Mouse (Mus musculus) liver, embryonic 12.5 days (tissue): ENCODE data around the gene Igf1. TPM values are rescaled to one million over a fixed set of nuclear protein-coding genes. Genes with fewer than 3 reads are reported as not detected.

ENCODE experiments used
- ATAC-seq: fragments of 200-750 bp; cut with Nextera tagmentation; 2 replicates; pipeline ENCODE4 v1.8.0; 2017; ENCODE audit warnings: moderate number of reproducible peaks, mild to moderate bottlenecking, moderate library complexity
- H3K27ac ChIP-seq: fragments of 300-500 bp; sonication (generic); 2 replicates; pipeline ENCODE4 v1.5.1; 2016; ENCODE audit warnings: mild to moderate bottlenecking
- H3K27me3 ChIP-seq: fragments of 300-500 bp; sonication (generic); replicated peaks from 2 replicates; pipeline ENCODE4 v1.6.1; 2016; ENCODE audit warnings: mild to moderate bottlenecking, moderate library complexity
- H3K36me3 ChIP-seq: fragments of 300-500 bp; sonication (generic); 2 replicates; pipeline ENCODE4 v1.6.1; 2016; ENCODE audit warnings: mild to moderate bottlenecking, moderate library complexity
- H3K4me1 ChIP-seq: fragments of 300-500 bp; sonication (generic); 2 replicates; pipeline ENCODE4 v1.6.1; 2016
- H3K4me2 ChIP-seq: fragments of 300-500 bp; sonication (generic); 2 replicates; pipeline ENCODE4 v1.6.1; 2016; ENCODE audit warnings: mild to moderate bottlenecking, moderate library complexity
- H3K4me3 ChIP-seq: fragments of 300-500 bp; sonication (generic); 2 replicates; pipeline ENCODE4 v1.5.1; 2016; ENCODE audit warnings: mild to moderate bottlenecking, moderate library complexity
- H3K9ac ChIP-seq: fragments of 300-500 bp; sonication (generic); 2 replicates; pipeline ENCODE4 v1.6.1; 2016; ENCODE audit warnings: mild to moderate bottlenecking, moderate library complexity
- H3K9me3 ChIP-seq: fragments of 300-500 bp; sonication (generic); replicated peaks from 2 replicates; pipeline ENCODE4 v1.6.1; 2016; ENCODE audit warnings: mild to moderate bottlenecking, moderate library complexity
- WGBS: fragments of 180-500 bp; shearing (Covaris S2); methylation state at CpG from one replicate; pipeline ENCODE4 v1.1.7; 2016; ENCODE audit not compliant: insufficient replicate concordance; 5-methylcytosine and 5-hydroxymethylcytosine counted together
- polyA plus RNA-seq: library from polyadenylated mRNA; unstranded; fragments of >200 nt; fragmentation: Nextera tagmentation; extraction: Ambion mirVana; gene quantifications from 2 replicates; pipeline ENCODE4 v1.2.1, GENCODE M21; 2016

Igf1 gene
- 11.2 and 11.5 TPM in 2 replicates for polyA plus RNA-seq

DNA sequence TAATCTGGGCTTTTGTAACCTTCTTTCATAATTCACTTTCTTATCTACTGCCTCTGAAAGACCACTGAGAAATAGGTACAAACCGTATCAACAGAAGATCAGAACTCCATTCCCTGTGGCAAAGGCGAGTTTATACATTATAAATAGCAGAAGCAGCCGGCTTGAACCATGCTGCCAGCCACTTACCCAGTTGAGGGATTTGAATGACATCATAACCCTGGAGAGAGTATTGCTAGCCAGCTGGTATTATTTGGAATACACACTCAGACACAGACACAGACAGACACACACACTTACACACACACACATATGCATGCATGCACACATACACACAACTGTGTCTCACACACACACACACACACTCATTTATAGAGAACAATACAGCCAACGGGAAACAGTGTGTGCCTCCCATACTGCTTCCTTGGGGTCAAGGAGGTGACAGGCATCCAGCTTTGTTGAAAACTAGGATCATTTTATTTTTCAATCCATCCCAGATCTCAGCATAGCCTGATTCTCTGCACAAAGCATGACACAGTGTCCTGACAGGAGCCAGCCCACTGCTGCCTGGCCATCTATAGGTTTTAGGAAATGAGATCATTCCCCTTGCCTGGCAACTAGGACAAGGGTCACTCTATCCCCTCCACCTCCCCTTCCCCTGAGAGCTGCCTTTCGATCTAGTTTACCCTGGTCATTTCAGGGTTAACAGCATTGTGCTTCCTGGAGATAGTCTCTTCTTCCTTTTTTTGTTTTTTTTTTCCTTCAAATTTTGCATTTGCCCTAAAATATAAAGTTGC is at the start of gene Igf1:
TSS of gene Igf1 (plus strand) at position 253 of the 794 bp plus-strand sequence.
- 12% methylated on average over 5 of the region's 5 CpGs for WGBS
- Histone ChIP-seq H3K36me3 (no peaks in the 10 kb centered on the region), H3K27ac (no peak within 1 kb of the TSS), H3K4me1 (peaks cover 5% of the 10 kb centered on the region), H3K9ac (no peak within 1 kb of the TSS), H3K4me2 (peak within 1 kb of the TSS; percentile 50; the same call in 1 of the 2 replicates), H3K27me3 (peaks cover 56% of the 10 kb centered on the region), H3K4me3 (no peak within 1 kb of the TSS; the same call in 1 of the 2 replicates), H3K9me3 (no peaks in the 10 kb centered on the region)
- no peak; the same call in 1 of the 2 replicates for ATAC-seq

- ATAC-seq = no peak; the same call in 1 of the 2 replicates
- no peak overlapping the region for H3K4me2 ChIP-seq
- H3K9me3 ChIP-seq = no peaks in the 10 kb centered on the region
- H3K9ac ChIP-seq = no peak overlapping the region
- no peaks in the 10 kb centered on the region for H3K36me3 ChIP-seq
- no peak overlapping the region for H3K27ac ChIP-seq
- 28% methylated on average over 8 of the region's 8 CpGs for WGBS
- H3K4me1 ChIP-seq = no peaks in the 10 kb centered on the region
- H3K4me3 ChIP-seq = no peak overlapping the region
- no peaks in the 10 kb centered on the region for H3K27me3 ChIP-seq
Observed at GRCm38 (mm10) chr10:87812157-87813072, 45.6 kb upstream of the Igf1 start.

DNA sequence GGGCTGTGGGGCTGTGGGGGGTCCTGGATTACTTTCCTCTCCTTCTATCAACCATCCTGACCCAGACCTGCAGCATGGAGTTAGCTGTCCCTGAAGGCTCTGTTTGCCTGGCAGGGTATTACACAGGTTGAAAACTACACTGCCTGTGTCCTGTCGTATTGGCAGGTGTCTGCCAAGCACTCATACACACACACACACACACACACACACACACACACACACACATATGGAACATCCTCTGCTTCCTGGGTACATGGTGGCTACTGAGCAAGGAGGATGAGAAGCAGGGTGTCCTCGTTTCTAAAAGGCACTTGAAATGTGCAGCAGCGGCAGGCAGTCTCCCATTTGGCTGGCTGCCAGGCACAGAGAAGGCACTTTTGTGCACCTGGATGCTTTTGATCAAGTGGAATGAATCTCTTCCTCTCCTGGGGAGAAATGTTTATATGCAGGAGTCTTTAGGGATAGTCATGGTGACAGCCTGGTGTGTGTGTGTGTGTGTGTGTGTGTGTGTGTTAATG is 44.9 kb upstream of the Igf1 start:
- Histone ChIP-seq H3K4me3 (no peak overlapping the region), H3K27me3 (no peaks in the 10 kb centered on the region), H3K9me3 (no peaks in the 10 kb centered on the region), H3K4me1 (no peaks in the 10 kb centered on the region), H3K9ac (no peak overlapping the region), H3K4me2 (no peak overlapping the region), H3K36me3 (no peaks in the 10 kb centered on the region), H3K27ac (no peak overlapping the region)
- no peak for ATAC-seq
- WGBS = 42% methylated on average over 3 of the region's 3 CpGs

DNA sequence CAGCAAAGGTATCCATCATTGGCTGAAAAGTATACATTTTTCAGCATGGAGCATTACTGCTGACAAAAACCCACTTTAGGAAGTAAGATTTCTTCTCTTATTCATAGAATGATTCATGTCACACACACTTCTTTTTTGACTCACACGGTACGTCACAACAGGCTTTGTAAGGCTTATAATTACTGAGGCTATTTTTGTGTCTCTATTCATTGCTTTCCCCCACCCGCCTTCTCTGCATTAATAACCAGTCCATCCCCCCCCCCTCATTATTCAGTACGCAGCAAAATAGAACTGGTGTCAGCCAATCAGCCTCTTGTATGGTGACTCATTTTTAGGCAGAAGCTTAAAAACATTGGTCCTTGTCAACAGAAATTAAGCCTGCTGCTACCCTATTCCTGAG is 41.2 kb upstream of the Igf1 start:
- Histone ChIP-seq H3K4me1 (no peaks in the 10 kb centered on the region), H3K27me3 (no peaks in the 10 kb centered on the region), H3K9me3 (no peaks in the 10 kb centered on the region), H3K36me3 (no peaks in the 10 kb centered on the region), H3K4me2 (no peak overlapping the region), H3K27ac (no peak overlapping the region), H3K4me3 (no peak overlapping the region), H3K9ac (no peak overlapping the region)
- no peak for ATAC-seq
- 83% methylated on average over 4 of the region's 4 CpGs for WGBS

DNA sequence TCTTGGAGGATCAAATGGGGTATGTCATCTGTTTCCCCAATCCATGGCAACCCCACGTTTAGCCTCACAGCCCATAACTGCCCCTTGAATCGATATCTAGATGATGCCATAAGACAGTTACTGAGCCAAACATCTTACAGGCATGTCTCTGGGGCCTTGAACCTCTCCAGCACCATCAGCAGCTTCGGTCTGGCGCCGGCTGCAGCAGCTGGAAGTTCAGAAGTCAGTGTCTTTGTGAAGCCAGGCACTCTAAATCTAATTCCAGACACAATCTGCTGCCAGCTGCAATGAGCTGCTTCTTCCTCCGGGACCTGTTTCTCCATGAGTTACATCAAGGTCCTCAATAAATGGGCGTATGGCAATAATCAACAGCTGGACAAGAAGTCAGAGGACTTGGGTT is 40.3 kb upstream of the Igf1 start:
- H3K36me3 ChIP-seq = no peaks in the 10 kb centered on the region
- WGBS = 69% methylated on average over 7 of the region's 7 CpGs
- no peak overlapping the region for H3K27ac ChIP-seq
- ATAC-seq = no peak
- H3K4me2 ChIP-seq = no peak overlapping the region
- no peaks in the 10 kb centered on the region for H3K4me1 ChIP-seq
- no peaks in the 10 kb centered on the region for H3K27me3 ChIP-seq
- H3K4me3 ChIP-seq = no peak overlapping the region
- no peaks in the 10 kb centered on the region for H3K9me3 ChIP-seq
- no peak overlapping the region for H3K9ac ChIP-seq

DNA sequence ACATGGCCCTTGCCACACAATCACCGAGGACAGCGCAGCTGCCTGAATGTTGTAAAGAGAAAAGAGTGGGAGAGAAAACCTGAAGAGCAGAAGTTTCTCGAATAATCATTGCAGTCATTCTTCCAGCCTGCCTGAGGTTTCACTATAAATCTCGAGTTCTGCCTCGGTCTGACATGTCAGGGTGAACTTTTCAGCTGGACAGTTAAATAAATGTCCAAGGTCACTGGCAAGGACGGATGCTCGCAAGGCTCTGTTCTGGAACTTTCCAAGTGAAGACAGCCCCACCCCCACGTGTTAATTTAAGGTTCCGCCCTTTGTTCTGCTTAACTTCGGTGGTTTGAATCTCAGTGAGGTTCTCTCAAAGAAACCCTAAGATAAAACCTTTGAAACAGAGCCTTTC is 36.2 kb upstream of the Igf1 start:
- 57% methylated on average over 10 of the region's 10 CpGs for WGBS
- H3K4me2 ChIP-seq = no peak overlapping the region
- no peaks in the 10 kb centered on the region for H3K27me3 ChIP-seq
- H3K36me3 ChIP-seq = no peaks in the 10 kb centered on the region
- no peak for ATAC-seq
- H3K27ac ChIP-seq = no peak overlapping the region
- H3K9ac ChIP-seq = no peak overlapping the region
- no peaks in the 10 kb centered on the region for H3K9me3 ChIP-seq
- H3K4me1 ChIP-seq = no peaks in the 10 kb centered on the region
- no peak overlapping the region for H3K4me3 ChIP-seq

- H3K4me1 ChIP-seq = no peaks in the 10 kb centered on the region
- no peak overlapping the region for H3K9ac ChIP-seq
- H3K4me3 ChIP-seq = no peak overlapping the region
- H3K4me2 ChIP-seq = no peak overlapping the region
- no peaks in the 10 kb centered on the region for H3K27me3 ChIP-seq
- ATAC-seq = no peak
- no peak overlapping the region for H3K27ac ChIP-seq
- no peaks in the 10 kb centered on the region for H3K9me3 ChIP-seq
- H3K36me3 ChIP-seq = no peaks in the 10 kb centered on the region
- WGBS = 72% methylated on average over 2 of the region's 2 CpGs
Observed at GRCm38 (mm10) chr10:87830012-87830411, 28.1 kb upstream of the Igf1 start.

- Histone ChIP-seq H3K9me3 (no peaks in the 10 kb centered on the region), H3K36me3 (no peaks in the 10 kb centered on the region), H3K9ac (no peak overlapping the region), H3K4me3 (no peak overlapping the region), H3K4me2 (no peak overlapping the region), H3K27ac (no peak overlapping the region), H3K4me1 (no peaks in the 10 kb centered on the region), H3K27me3 (no peaks in the 10 kb centered on the region)
- ATAC-seq = no peak
- 61% methylated on average over 2 of the region's 2 CpGs for WGBS
Observed at GRCm38 (mm10) chr10:87830639-87831038, 27.4 kb upstream of the Igf1 start.

DNA sequence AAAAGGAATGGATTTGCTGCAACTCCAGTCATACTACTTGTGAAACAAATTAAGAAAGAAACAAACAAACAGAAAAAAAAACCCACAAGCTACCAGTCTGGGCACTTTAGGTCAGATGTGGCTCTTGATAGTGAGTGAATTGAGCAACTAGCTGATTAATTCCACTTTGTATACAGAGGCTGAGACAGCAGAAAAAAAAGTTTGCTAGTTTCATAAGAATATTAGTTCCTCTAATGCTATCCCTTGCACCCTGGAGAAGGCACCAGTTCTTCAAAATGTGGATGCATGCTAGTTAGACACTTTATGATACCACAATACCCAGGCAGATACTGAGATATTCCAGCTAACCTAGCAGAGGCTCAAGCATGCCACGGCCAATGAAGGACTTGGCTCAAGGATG is 26.0 kb upstream of the Igf1 start:
- no peaks in the 10 kb centered on the region for H3K4me1 ChIP-seq
- H3K9me3 ChIP-seq = no peaks in the 10 kb centered on the region
- H3K27me3 ChIP-seq = no peaks in the 10 kb centered on the region
- no peak for ATAC-seq
- no peak overlapping the region for H3K27ac ChIP-seq
- H3K4me3 ChIP-seq = no peak overlapping the region
- H3K4me2 ChIP-seq = no peak overlapping the region
- no peaks in the 10 kb centered on the region for H3K36me3 ChIP-seq
- WGBS = 68% methylated on average over 1 of the region's 1 CpGs
- H3K9ac ChIP-seq = no peak overlapping the region

DNA sequence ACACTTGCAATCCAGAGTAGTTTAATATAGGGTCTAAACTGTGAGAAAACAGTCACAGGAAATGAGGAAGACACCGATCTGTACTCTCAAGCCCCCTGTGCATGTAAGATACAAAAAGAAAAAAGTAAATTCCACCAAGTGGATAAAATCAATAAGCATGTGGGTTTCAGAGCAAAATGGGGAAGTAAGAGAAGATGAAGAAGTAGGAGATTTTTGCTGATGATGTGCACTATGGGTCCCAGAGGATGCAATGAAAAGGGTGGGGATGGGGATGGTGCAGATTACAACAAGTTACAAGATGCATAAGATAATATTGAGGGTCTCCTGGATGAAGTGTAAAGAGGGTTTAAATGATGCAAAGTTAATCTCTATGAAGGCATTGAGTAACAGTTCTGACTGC is 18.6 kb upstream of the Igf1 start:
- no peak for ATAC-seq
- H3K4me1 ChIP-seq = no peaks in the 10 kb centered on the region
- H3K9me3 ChIP-seq = no peaks in the 10 kb centered on the region
- H3K9ac ChIP-seq = no peak overlapping the region
- no peak overlapping the region for H3K4me3 ChIP-seq
- H3K27me3 ChIP-seq = no peaks in the 10 kb centered on the region
- H3K27ac ChIP-seq = no peak overlapping the region
- no peak overlapping the region for H3K4me2 ChIP-seq
- H3K36me3 ChIP-seq = no peaks in the 10 kb centered on the region
- WGBS = 43% methylated on average over 1 of the region's 1 CpGs

- H3K36me3 ChIP-seq = no peaks in the 10 kb centered on the region
- 40% methylated on average over 4 of the region's 4 CpGs for WGBS
- H3K9me3 ChIP-seq = no peaks in the 10 kb centered on the region
- H3K9ac ChIP-seq = no peak overlapping the region
- H3K4me1 ChIP-seq = no peaks in the 10 kb centered on the region
- no peak overlapping the region for H3K4me2 ChIP-seq
- ATAC-seq = no peak
- H3K27ac ChIP-seq = no peak overlapping the region
- H3K27me3 ChIP-seq = no peaks in the 10 kb centered on the region
- H3K4me3 ChIP-seq = no peak overlapping the region
Observed at GRCm38 (mm10) chr10:87842501-87842900, 15.6 kb upstream of the Igf1 start.
